Mouse (Mus musculus): Measurements from ENCODE around the gene Pax2. TPM values are rescaled to one million over a fixed set of nuclear protein-coding genes. Genes with fewer than 3 reads are reported as not detected.
A peak's percentile ranks its signal among the peaks of the same experiment; 100 is the strongest.

Gene Pax2
- polyA plus RNA-seq, 1 experiment from 2014 or later = 0.08 TPM

DNA sequence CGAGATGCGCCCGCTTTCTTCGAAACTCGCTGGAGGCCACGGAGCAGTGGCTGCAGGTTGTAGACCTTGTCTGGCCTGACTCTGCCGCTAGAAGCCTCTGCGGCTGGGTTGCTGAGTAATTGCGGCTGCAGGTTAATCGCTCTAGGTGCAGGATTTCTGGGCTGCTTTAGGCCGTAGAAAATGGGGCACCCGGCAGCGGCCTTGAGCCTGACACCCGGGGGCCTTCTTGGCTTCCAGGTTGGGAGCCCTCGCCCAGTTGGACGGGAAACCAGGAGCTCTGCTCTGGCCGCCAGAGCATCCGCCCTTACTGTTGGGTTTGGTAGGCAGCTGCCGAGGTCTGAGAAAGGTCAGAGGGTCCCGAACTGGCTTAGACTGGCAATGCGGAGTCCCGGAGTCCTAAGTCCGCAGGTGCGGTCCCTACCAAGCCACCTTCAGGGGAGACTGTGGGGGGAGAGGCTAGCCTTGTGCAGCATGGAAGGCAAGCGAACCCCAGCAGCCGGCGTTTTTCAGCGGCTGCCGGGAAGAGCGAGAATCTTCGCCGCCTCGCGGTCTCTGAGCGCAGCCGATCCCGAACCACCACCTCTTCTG is 3.8 kb downstream of the Pax2 start:
- no peak overlapping the region for H3K4me3 ChIP-seq (ENCODE audit: low read depth, low read length)
- H3K4me1 ChIP-seq (ENCODE audit: control insufficient read depth, insufficient read depth, low read length) = peaks cover 11% of the 10 kb centered on the region
- H3K9ac ChIP-seq (ENCODE audit: low read length) = no peak overlapping the region
- no peaks in the 10 kb centered on the region for H3K9me3 ChIP-seq (ENCODE audit: control insufficient read depth, low read length)
- H3K27ac ChIP-seq (replicated peaks; ENCODE audit: low read depth, low read length) = no peak overlapping the region
- H3K27me3 ChIP-seq (ENCODE audit: control insufficient read depth, insufficient read depth, low read length) = peaks cover 92% of the 10 kb centered on the region
- under 1% methylated on average over 37 of the region's 37 CpGs for WGBS
- no peak overlapping the region for H3K4me2 ChIP-seq (ENCODE audit: low read depth, severe bottlenecking)
- no peak for ATAC-seq (ENCODE audit: insufficient number of reproducible peaks, low FRiP score, low TSS enrichment, low read depth)
- DNase-seq (ENCODE audit: low spot score) = peak; percentile 74
- no peaks in the 10 kb centered on the region for H3K36me3 ChIP-seq (ENCODE audit: control insufficient read depth, insufficient read depth, low read length)

DNA sequence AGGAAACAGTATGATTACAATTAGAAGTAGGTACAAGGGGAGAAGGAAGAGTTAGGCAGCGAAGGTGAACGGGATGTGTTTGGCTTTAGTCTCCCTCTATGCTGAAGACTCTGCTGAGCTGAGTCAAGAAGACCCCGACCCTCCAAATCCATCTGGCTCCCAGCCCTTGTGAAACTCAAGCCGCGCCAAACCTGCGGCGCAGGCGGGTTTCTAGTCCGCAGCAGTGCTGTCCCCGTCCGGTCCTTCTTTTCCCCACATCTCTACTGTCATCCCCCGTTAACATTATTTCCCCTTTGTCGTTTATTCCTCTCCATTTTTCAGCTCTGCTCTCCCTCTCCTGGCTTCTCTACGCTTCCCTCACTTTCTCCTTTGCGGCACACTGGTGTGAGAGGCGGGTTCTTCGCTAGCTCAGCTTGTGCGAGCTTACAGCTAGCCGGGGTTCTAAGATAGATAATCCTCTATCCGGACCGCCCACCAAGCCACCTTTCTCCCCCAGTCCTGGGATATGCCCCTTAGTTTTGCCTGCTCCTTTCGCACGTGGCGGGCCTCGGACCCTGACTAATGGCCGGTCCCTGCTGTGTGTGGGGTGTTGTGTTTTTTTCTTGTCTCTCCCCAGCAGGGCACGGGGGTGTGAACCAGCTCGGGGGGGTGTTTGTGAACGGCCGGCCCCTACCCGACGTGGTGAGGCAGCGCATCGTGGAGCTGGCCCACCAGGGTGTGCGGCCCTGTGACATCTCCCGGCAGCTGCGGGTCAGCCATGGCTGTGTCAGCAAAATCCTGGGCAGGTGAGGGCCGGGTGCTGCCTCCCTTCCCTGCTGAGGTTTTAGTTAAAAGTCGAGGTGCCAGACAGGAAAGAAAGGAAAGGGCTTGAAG is 4.7 kb downstream of the Pax2 start:
- 1% methylated on average over 39 of the region's 39 CpGs for WGBS
- Histone ChIP-seq H3K9ac (ENCODE audit: low read length) (no peak overlapping the region), H3K4me2 (ENCODE audit: low read depth, severe bottlenecking) (no peak overlapping the region), H3K4me3 (ENCODE audit: low read depth, low read length) (no peak overlapping the region), H3K27me3 (ENCODE audit: control insufficient read depth, insufficient read depth, low read length) (peaks cover 89% of the 10 kb centered on the region), H3K27ac (replicated peaks; ENCODE audit: low read depth, low read length) (no peak overlapping the region), H3K36me3 (ENCODE audit: control insufficient read depth, insufficient read depth, low read length) (no peaks in the 10 kb centered on the region), H3K4me1 (ENCODE audit: control insufficient read depth, insufficient read depth, low read length) (peaks cover 9% of the 10 kb centered on the region; the same call in 1 of the 2 replicates), H3K9me3 (ENCODE audit: control insufficient read depth, low read length) (no peaks in the 10 kb centered on the region)
- peak; percentile 61 for DNase-seq (ENCODE audit: low spot score)
- ATAC-seq (ENCODE audit: insufficient number of reproducible peaks, low FRiP score, low TSS enrichment, low read depth) = no peak

DNA sequence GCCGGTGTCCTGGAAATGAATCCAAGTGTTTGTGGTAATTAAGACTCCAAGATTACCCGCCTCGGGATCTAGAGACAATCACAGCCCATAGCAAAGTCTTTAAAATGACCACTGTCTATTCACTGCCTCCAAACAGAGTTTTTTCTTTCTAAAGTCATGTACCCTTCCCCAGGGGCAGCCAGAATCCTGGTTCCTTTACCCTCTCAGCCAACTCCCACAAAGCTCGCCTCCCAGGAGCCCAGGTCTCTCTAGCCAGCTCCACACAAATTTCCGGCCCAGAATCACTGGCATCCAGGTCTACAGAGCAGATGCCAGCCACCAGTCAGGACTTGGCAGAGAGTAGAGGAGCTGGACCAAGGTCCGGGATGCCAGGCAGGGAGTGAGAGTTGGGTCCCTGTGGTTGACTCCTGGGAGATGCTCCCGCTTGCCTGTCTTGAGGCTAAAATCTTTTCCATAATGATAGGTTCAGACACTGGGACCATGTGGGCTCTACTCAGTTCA is 6.3 kb downstream of the Pax2 start:
- Histone ChIP-seq H3K9me3 (ENCODE audit: control insufficient read depth, low read length) (no peaks in the 10 kb centered on the region), H3K4me1 (ENCODE audit: control insufficient read depth, insufficient read depth, low read length) (no peaks in the 10 kb centered on the region), H3K4me2 (ENCODE audit: low read depth, severe bottlenecking) (no peak overlapping the region), H3K9ac (ENCODE audit: low read length) (no peak overlapping the region), H3K27ac (replicated peaks; ENCODE audit: low read depth, low read length) (no peak overlapping the region), H3K4me3 (ENCODE audit: low read depth, low read length) (no peak overlapping the region), H3K36me3 (ENCODE audit: control insufficient read depth, insufficient read depth, low read length) (no peaks in the 10 kb centered on the region), H3K27me3 (ENCODE audit: control insufficient read depth, insufficient read depth, low read length) (peaks cover 77% of the 10 kb centered on the region)
- WGBS = 34% methylated on average over 7 of the region's 7 CpGs
- DNase-seq (ENCODE audit: low spot score) (peak; percentile 32), ATAC-seq (ENCODE audit: insufficient number of reproducible peaks, low FRiP score, low TSS enrichment, low read depth) (no peak)

DNA sequence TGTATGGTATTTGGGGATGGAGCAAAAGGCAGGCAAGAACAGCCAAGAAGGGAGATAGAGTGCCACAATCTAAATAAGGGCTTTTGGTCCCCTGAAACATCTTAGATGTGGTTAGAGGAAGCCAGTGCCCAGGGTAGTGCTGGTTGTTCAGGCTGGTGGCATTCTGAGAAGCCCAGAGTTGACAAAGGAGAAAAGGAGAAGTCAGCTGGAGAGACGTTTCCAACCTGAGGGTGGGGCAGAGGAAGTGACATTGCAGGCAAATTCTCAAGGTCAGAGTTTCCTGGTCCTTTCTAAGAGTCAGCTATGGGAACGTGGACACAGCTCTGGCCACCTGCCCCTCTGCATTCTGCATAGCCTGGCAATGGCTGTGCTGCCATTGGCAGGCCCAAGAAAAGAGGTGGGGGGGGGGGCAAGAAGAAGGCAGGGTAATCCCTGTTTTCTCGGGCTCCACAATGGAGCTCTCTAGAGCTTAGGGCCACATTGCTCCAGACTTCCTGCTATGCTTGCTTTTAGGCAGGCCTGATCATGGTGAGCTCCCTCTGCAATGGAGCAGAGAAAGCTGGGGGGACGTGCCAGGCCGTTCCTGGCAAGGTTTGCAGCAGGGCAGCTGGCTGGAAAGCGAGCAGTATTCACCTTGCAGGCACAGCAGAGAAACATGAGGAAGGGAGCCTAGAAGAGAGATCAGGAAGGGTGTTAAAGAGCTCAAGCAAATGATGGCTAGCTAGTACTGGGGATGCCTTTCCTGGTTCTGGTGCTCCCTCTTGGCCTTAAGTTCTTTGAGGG is 14.6 kb downstream of the Pax2 start:
- no peak for ATAC-seq (ENCODE audit: insufficient number of reproducible peaks, low FRiP score, low TSS enrichment, low read depth)

DNA sequence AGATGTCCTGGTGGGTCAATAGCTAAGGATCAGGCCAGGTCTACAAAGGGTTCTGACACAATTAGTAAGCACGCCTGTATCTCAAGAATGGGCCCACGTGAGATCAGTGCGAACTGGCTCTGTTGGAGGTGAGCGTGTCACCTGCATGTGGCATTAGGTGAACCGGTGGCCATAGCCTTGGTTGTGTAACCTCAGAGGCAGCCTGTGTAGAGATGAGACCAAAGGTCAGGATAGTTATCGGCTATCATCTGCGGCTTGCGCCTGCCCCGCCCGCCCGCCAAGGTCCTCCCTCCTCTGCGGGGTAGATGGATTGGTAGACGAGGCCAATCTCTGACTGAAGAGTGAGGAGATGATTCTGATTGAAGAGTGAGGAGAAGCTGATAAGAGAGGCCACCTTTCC is 15.7 kb downstream of the Pax2 start:
- H3K4me3 ChIP-seq (ENCODE audit: low read depth, low read length) = no peak overlapping the region
- H3K4me2 ChIP-seq (ENCODE audit: low read depth, severe bottlenecking) = no peak overlapping the region
- H3K27ac ChIP-seq (replicated peaks; ENCODE audit: low read depth, low read length) = no peak overlapping the region
- DNase-seq (ENCODE audit: low spot score) (no peak), ATAC-seq (ENCODE audit: insufficient number of reproducible peaks, low FRiP score, low TSS enrichment, low read depth) (no peak)
- H3K9ac ChIP-seq (ENCODE audit: low read length) = no peak overlapping the region
- H3K27me3 ChIP-seq (ENCODE audit: control insufficient read depth, insufficient read depth, low read length) = 0 out of 2 replicates have a peak, but pooled peaks cover 3% of the 10 kb centered on the region
- H3K4me1 ChIP-seq (ENCODE audit: control insufficient read depth, insufficient read depth, low read length) = no peaks in the 10 kb centered on the region
- WGBS = 81% methylated on average over 13 of the region's 13 CpGs
- H3K9me3 ChIP-seq (ENCODE audit: control insufficient read depth, low read length) = no peaks in the 10 kb centered on the region
- H3K36me3 ChIP-seq (ENCODE audit: control insufficient read depth, insufficient read depth, low read length) = no peaks in the 10 kb centered on the region

More for the DNA sequence above, 14.6 kb downstream of the Pax2 start:
- H3K27me3 ChIP-seq (ENCODE audit: control insufficient read depth, insufficient read depth, low read length) = 0 out of 2 replicates have a peak, but pooled peaks cover 4% of the 10 kb centered on the region
- H3K27ac ChIP-seq (replicated peaks; ENCODE audit: low read depth, low read length) = no peak overlapping the region
- H3K9ac ChIP-seq (ENCODE audit: low read length) = no peak overlapping the region
- no peak for DNase-seq (ENCODE audit: low spot score)
- no peak overlapping the region for H3K4me3 ChIP-seq (ENCODE audit: low read depth, low read length)
- 63% methylated on average over 6 of the region's 6 CpGs for WGBS
- no peak overlapping the region for H3K4me2 ChIP-seq (ENCODE audit: low read depth, severe bottlenecking)
- no peaks in the 10 kb centered on the region for H3K9me3 ChIP-seq (ENCODE audit: control insufficient read depth, low read length)
- no peaks in the 10 kb centered on the region for H3K4me1 ChIP-seq (ENCODE audit: control insufficient read depth, insufficient read depth, low read length)
- no peaks in the 10 kb centered on the region for H3K36me3 ChIP-seq (ENCODE audit: control insufficient read depth, insufficient read depth, low read length)

DNA sequence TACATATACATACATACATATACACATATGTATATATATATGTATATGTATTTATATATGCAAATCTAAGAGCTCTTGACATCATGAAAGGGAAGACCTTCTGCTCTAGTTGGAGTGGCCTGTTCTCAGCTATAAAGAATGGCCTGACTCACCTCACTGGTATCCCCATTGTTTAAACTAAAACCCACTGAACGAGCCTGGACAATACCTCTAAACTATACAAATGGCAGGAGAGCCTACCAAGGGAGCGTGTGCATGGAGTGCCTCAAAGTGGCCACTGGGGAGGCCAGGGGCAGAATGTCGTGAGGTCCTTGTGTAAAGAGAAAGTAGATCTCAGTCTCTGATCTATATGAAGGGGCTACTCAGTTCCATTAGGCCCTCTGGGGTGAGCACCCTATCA is 26.1 kb downstream of the Pax2 start:
- H3K4me3 ChIP-seq (ENCODE audit: low read depth, low read length) = no peak overlapping the region
- no peak overlapping the region for H3K9ac ChIP-seq (ENCODE audit: low read length)
- H3K27me3 ChIP-seq (ENCODE audit: control insufficient read depth, insufficient read depth, low read length) = peaks cover 6% of the 10 kb centered on the region; the same call in 1 of the 2 replicates
- no peaks in the 10 kb centered on the region for H3K36me3 ChIP-seq (ENCODE audit: control insufficient read depth, insufficient read depth, low read length)
- no peaks in the 10 kb centered on the region for H3K4me1 ChIP-seq (ENCODE audit: control insufficient read depth, insufficient read depth, low read length)
- no peak overlapping the region for H3K4me2 ChIP-seq (ENCODE audit: low read depth, severe bottlenecking)
- DNase-seq (ENCODE audit: low spot score) = no peak
- no peak overlapping the region for H3K27ac ChIP-seq (replicated peaks; ENCODE audit: low read depth, low read length)
- WGBS = 63% methylated on average over 3 of the region's 3 CpGs
- no peak for ATAC-seq (ENCODE audit: insufficient number of reproducible peaks, low FRiP score, low TSS enrichment, low read depth)
- H3K9me3 ChIP-seq (ENCODE audit: control insufficient read depth, low read length) = no peaks in the 10 kb centered on the region

DNA sequence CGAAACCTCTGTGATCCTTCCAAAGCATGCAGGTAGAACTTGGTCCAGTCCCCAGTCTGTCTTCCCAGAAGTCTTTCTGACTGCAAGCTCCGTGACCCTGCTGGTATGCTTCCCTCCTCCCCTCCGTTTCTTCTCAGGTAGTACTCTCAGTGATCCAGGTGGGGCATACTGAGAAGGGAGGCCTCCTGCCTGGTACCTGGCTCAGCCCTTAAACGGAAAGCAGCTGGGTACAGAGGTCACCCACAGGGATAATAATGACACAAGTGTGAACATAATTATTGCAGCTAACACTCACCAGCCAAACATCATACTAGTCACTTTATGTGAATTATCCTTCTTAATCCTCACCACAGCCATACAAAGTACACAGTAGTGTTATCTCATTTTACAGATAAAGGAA is 28.5 kb downstream of the Pax2 start:
- Histone ChIP-seq H3K27ac (replicated peaks; ENCODE audit: low read depth, low read length) (no peak overlapping the region), H3K4me3 (ENCODE audit: low read depth, low read length) (no peak overlapping the region), H3K27me3 (ENCODE audit: control insufficient read depth, insufficient read depth, low read length) (peaks cover 6% of the 10 kb centered on the region; the same call in 1 of the 2 replicates), H3K4me2 (ENCODE audit: low read depth, severe bottlenecking) (no peak overlapping the region), H3K36me3 (ENCODE audit: control insufficient read depth, insufficient read depth, low read length) (no peaks in the 10 kb centered on the region), H3K9ac (ENCODE audit: low read length) (no peak overlapping the region), H3K4me1 (ENCODE audit: control insufficient read depth, insufficient read depth, low read length) (no peaks in the 10 kb centered on the region), H3K9me3 (ENCODE audit: control insufficient read depth, low read length) (no peaks in the 10 kb centered on the region)
- WGBS = 50% methylated on average over 4 of the region's 4 CpGs
- ATAC-seq (ENCODE audit: insufficient number of reproducible peaks, low FRiP score, low TSS enrichment, low read depth) (no peak), DNase-seq (ENCODE audit: low spot score) (no peak)

DNA sequence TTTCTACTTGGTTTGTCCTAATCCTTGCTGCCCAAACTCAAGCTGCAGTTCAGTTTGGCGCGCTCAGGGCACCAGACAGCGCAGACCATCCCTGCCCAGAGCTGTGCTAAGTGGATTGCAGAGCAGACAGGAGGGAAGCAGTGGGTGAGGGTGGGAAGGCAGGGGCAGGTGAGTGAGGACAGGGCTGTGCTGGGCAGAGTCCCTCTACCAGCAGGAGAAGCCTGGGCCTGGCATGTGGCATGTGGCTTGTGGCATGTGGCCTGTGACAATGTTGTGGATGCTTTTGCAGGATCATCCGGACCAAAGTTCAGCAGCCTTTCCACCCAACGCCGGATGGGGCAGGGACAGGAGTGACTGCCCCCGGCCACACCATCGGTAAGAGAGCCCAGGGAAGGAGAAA is 32.6 kb downstream of the Pax2 start:
- Histone ChIP-seq H3K4me2 (ENCODE audit: low read depth, severe bottlenecking) (no peak overlapping the region), H3K9ac (ENCODE audit: low read length) (no peak overlapping the region), H3K27ac (replicated peaks; ENCODE audit: low read depth, low read length) (no peak overlapping the region), H3K9me3 (ENCODE audit: control insufficient read depth, low read length) (no peaks in the 10 kb centered on the region), H3K4me1 (ENCODE audit: control insufficient read depth, insufficient read depth, low read length) (no peaks in the 10 kb centered on the region), H3K27me3 (ENCODE audit: control insufficient read depth, insufficient read depth, low read length) (peaks cover 3% of the 10 kb centered on the region; the same call in 1 of the 2 replicates), H3K36me3 (ENCODE audit: control insufficient read depth, insufficient read depth, low read length) (no peaks in the 10 kb centered on the region), H3K4me3 (ENCODE audit: low read depth, low read length) (no peak overlapping the region)
- WGBS = 77% methylated on average over 8 of the region's 8 CpGs
- no peak for DNase-seq (ENCODE audit: low spot score)
- no peak for ATAC-seq (ENCODE audit: insufficient number of reproducible peaks, low FRiP score, low TSS enrichment, low read depth)
